Mouse (Mus musculus) inflammation-experienced regulatory T-cells, adult 6 months (primary cell): ENCODE results near the gene Stx6. TPM values are rescaled to one million over a fixed set of nuclear protein-coding genes. Genes with fewer than 3 reads are reported as not detected.

Experiments used
- polyA plus RNA-seq, 3 experiments: library from polyadenylated mRNA; unstranded; fragments of 100-300 nt; shearing (Covaris generic); gene quantifications; one replicate each; pipeline ENCODE4 v1.2.1; 2017

Gene Stx6
- polyA plus RNA-seq, 3 experiments from 2014 or later, result 50.2 to 72.7 (median 54.4) TPM

Other genes starting within 250 kb of the Stx6 start
- 10 to 100 TPM in 1 of 3 experiments, 1 to 10 TPM in 2; 6.6 to 12.8 (median 7.5) TPM for gene Ier5, start 59.1 kb upstream of the Stx6 start, polyA plus RNA-seq
- 10 to 100 TPM; 14.3 to 23.5 (median 22.1) TPM for gene Mr1, start 11.9 kb upstream of the Stx6 start, polyA plus RNA-seq
- under 1 TPM in 2 of 3 experiments, not detected in 1; 0.50 to 0.96 TPM for gene BC034090, start 85.7 kb downstream of the Stx6 start, polyA plus RNA-seq